Mouse (Mus musculus) midbrain, embryonic 14.5 days (tissue): ENCODE results near the gene 1700021F05Rik. TPM values are rescaled to one million over a fixed set of nuclear protein-coding genes. Genes with fewer than 3 reads are reported as not detected.

Experiments
- ATAC-seq: fragments of 200-750 bp; cut with Nextera tagmentation; 2 replicates; pipeline ENCODE4 v1.8.0; 2017; ENCODE audit warnings: moderate number of reproducible peaks, moderate library complexity; ENCODE audit not compliant: low FRiP score, low TSS enrichment
- DNase-seq: peaks from one replicate; pipeline ENCODE4 v3.0.0-alpha.2; 2015
- H3K27ac ChIP-seq: fragments of 300-500 bp; sonication (generic); replicated peaks from 2 replicates; pipeline ENCODE4 v1.5.1; 2014; ENCODE audit warnings: mild to moderate bottlenecking, low read depth, low read length, moderate library complexity
- H3K27me3 ChIP-seq: fragments of 300-500 bp; sonication (generic); 2 replicates; pipeline ENCODE4 v1.6.1; 2014; ENCODE audit warnings: low read length, control low read depth, mixed read lengths; ENCODE audit not compliant: control insufficient read depth, insufficient read depth
- H3K36me3 ChIP-seq: fragments of 300-500 bp; sonication (generic); 2 replicates; pipeline ENCODE4 v1.6.1; 2014; ENCODE audit warnings: low read length, control low read depth; ENCODE audit not compliant: control insufficient read depth, insufficient read depth
- H3K4me1 ChIP-seq: fragments of 300-500 bp; sonication (generic); 2 replicates; pipeline ENCODE4 v1.6.1; 2014; ENCODE audit warnings: mild to moderate bottlenecking, antibody characterized with exemption, low read length, control low read depth; ENCODE audit not compliant: control insufficient read depth, insufficient read depth
- H3K4me2 ChIP-seq: fragments of 300-500 bp; sonication (generic); 2 replicates; pipeline ENCODE4 v1.6.1; 2014; ENCODE audit warnings: mild to moderate bottlenecking, low read length, moderate library complexity
- H3K4me3 ChIP-seq: fragments of 300-500 bp; sonication (generic); replicated peaks from 2 replicates; pipeline ENCODE4 v1.5.1; 2014; ENCODE audit warnings: low read depth, low read length
- H3K9ac ChIP-seq: fragments of 300-500 bp; sonication (generic); replicated peaks from 2 replicates; pipeline ENCODE4 v1.6.1; 2014; ENCODE audit warnings: mild to moderate bottlenecking, low read length, moderate library complexity
- H3K9me3 ChIP-seq: fragments of 300-500 bp; sonication (generic); 2 replicates; pipeline ENCODE4 v1.6.1; 2016; ENCODE audit warnings: low read length, control low read depth, mixed read lengths; ENCODE audit not compliant: control insufficient read depth
- WGBS: fragments of 180-500 bp; shearing (Covaris S2); extraction: QIAGEN DNeasy Blood & Tissue Kit; methylation state at CpG from one replicate; pipeline ENCODE4 v1.1.7; 2014; 5-methylcytosine and 5-hydroxymethylcytosine counted together
- polyA plus RNA-seq: library from polyadenylated mRNA; unstranded; fragments of >200 nt; fragmentation: Nextera tagmentation; extraction: Ambion mirVana; gene quantifications from 2 replicates; pipeline ENCODE4 v1.2.1, GENCODE M21; 2014

1700021F05Rik gene
- polyA plus RNA-seq, 1 experiment from 2014 or later, result 67.8 TPM

DNA sequence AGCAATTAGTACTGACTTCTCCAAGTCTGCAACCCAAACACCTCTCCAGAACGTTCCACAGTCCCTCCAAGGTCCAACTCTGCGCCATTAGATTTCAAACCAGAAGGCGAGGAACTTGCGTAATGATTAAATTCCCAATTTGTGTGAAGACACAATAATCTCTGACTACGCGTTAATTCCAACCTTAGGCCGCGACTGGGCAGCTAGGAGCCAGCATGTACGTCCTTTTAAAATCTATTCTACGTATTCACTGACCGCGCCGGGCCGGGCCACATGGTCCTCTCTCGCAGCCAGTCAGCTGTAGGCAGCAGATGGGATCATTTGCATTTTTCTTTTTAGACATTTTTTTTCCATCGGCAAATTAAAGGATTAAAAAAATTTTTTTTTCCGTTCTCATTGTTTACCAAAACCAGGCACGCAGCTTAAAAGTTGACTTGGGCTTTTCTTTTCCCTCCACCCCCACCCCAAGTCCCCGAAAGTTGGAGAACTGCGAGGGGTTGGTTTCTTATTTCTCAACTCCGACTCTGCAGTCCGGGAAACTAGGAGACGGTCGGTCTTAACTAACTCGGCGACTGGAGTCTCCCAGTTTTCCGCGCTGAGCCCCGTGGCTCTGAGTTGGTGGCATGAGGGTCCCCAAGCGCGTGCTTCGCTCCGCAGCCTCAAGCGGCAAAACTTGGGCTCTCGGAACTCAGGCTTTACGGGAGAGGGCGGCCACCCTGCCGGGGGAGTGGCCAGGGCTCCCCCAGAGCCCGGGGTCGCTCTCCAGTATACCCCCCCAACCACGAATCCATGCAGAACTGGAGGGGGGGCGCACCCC, 62.7 kb downstream of the 1700021F05Rik start:
- DNase-seq (peak; percentile 78), ATAC-seq (peak; percentile 28; the same call in 1 of the 2 replicates)
- H3K4me2 ChIP-seq, result peak overlapping the region; percentile 98
- under 1% methylated on average over 41 of the region's 42 CpGs for WGBS
- peaks cover 31% of the 10 kb centered on the region for H3K4me1 ChIP-seq
- H3K27ac ChIP-seq, result peak overlapping the region; percentile 99
- H3K9ac ChIP-seq, result peak overlapping the region; percentile 97
- H3K27me3 ChIP-seq, result no peaks in the 10 kb centered on the region
- H3K4me3 ChIP-seq, result peak overlapping the region; percentile 76
- no peaks in the 10 kb centered on the region for H3K9me3 ChIP-seq
- no peaks in the 10 kb centered on the region for H3K36me3 ChIP-seq

GRCm38 (mm10) chr10:43477459-43477858, 63.3 kb downstream of the 1700021F05Rik start:
- H3K9ac ChIP-seq, result no peak overlapping the region; the same call in 1 of the 2 replicates
- 0 out of 2 replicates have a peak overlapping the region, but pooled peaks have one; percentile 41 for H3K27ac ChIP-seq
- WGBS, result 4% methylated on average over 9 of the region's 9 CpGs
- ATAC-seq (no peak), DNase-seq (peak; percentile 50)
- no peaks in the 10 kb centered on the region for H3K36me3 ChIP-seq
- H3K27me3 ChIP-seq, result no peaks in the 10 kb centered on the region
- peak overlapping the region; percentile 76 for H3K4me3 ChIP-seq
- peaks cover 29% of the 10 kb centered on the region for H3K4me1 ChIP-seq
- peak overlapping the region; percentile 98 for H3K4me2 ChIP-seq
- no peaks in the 10 kb centered on the region for H3K9me3 ChIP-seq

DNA sequence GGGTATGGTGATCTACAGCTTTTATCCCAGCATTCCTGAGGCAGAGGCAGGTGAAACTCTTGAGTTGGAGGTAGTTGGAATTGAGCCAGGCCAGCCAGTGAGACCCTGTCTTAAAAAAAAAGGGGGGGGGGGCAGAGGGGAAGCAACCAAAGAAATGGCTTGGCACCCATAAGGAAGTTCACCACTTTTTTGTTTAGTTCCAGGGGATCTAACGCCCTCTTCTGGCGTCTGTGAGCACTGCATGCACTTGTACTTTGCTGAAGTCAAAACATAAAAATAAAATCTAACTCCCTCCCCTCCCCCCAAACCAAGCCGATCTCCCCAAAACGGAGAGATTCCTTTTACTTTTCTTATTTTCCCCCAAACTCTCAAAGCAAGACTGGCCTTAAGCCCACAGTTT, 65.4 kb downstream of the 1700021F05Rik start:
- Histone ChIP-seq H3K9ac (no peak overlapping the region), H3K4me1 (peaks cover 13% of the 10 kb centered on the region), H3K4me3 (no peak overlapping the region), H3K36me3 (no peaks in the 10 kb centered on the region), H3K27me3 (no peaks in the 10 kb centered on the region), H3K4me2 (no peak overlapping the region), H3K9me3 (no peaks in the 10 kb centered on the region), H3K27ac (no peak overlapping the region)
- no peak for ATAC-seq
- 59% methylated on average over 4 of the region's 4 CpGs for WGBS
- peak; percentile 26 for DNase-seq

Other genes starting within 250 kb of the 1700021F05Rik start
- gene Bend3, start 62.2 kb downstream of the 1700021F05Rik start, polyA plus RNA-seq, result 3.8 and 6.1 TPM in 2 replicates
- gene Gm9803, start 16.9 kb downstream of the 1700021F05Rik start, polyA plus RNA-seq, result 11.6 and 18.4 TPM in 2 replicates
- gene Cd24a, start 37.3 kb upstream of the 1700021F05Rik start, polyA plus RNA-seq, result 1,113 and 1,163 TPM in 2 replicates